Mouse (Mus musculus) forebrain, embryonic 16.5 days (tissue): ENCODE data around the gene Ccdc188. TPM values are rescaled to one million over a fixed set of nuclear protein-coding genes. Genes with fewer than 3 reads are reported as not detected.
A peak's percentile ranks its signal among the peaks of the same experiment; 100 is the strongest.

Experiments
- ATAC-seq: fragments of 200-750 bp; cut with Nextera tagmentation; 2 replicates; pipeline ENCODE4 v1.8.0; 2017; ENCODE audit warnings: mild to moderate bottlenecking, moderate library complexity
- H3K27ac ChIP-seq: fragments of 300-500 bp; sonication (generic); 2 replicates; pipeline ENCODE4 v1.5.1; 2014; ENCODE audit warnings: low read length, control low read depth
- H3K27me3 ChIP-seq: fragments of 300-500 bp; sonication (generic); replicated peaks from 2 replicates; pipeline ENCODE4 v1.6.1; 2014; ENCODE audit warnings: low read length; ENCODE audit not compliant: control insufficient read depth, insufficient read depth
- H3K36me3 ChIP-seq: fragments of 300-500 bp; sonication (generic); 2 replicates; pipeline ENCODE4 v1.6.1; 2014; ENCODE audit not compliant: control insufficient read depth, insufficient read depth
- H3K4me1 ChIP-seq: fragments of 300-500 bp; sonication (generic); replicated peaks from 2 replicates; pipeline ENCODE4 v1.6.1; 2014; ENCODE audit warnings: low read length; ENCODE audit not compliant: control insufficient read depth, insufficient read depth
- H3K4me2 ChIP-seq: fragments of 300-500 bp; sonication (generic); 2 replicates; pipeline ENCODE4 v1.6.1; 2014; ENCODE audit warnings: mild to moderate bottlenecking, low read length, control low read depth
- H3K4me3 ChIP-seq: fragments of 300-500 bp; sonication (generic); replicated peaks from 2 replicates; pipeline ENCODE4 v1.5.1; 2014; ENCODE audit warnings: mild to moderate bottlenecking, low read length, control low read depth
- H3K9ac ChIP-seq: fragments of 300-500 bp; sonication (generic); replicated peaks from 2 replicates; pipeline ENCODE4 v1.6.1; 2014; ENCODE audit warnings: low read depth, low read length, control low read depth
- H3K9me3 ChIP-seq: fragments of 300-500 bp; sonication (generic); 2 replicates; pipeline ENCODE4 v1.6.1; 2016; ENCODE audit warnings: low read length; ENCODE audit not compliant: control insufficient read depth
- WGBS: fragments of 180-500 bp; shearing (Covaris S2); extraction: QIAGEN DNeasy Blood & Tissue Kit; methylation state at CpG from one replicate; pipeline ENCODE4 v1.1.7; 2014; 5-methylcytosine and 5-hydroxymethylcytosine counted together
- polyA plus RNA-seq: library from polyadenylated mRNA; unstranded; fragments of >200 nt; fragmentation: Nextera tagmentation; extraction: Ambion mirVana; gene quantifications from 2 replicates; pipeline ENCODE4 v1.2.1, GENCODE M21; 2015

Gene Ccdc188
- polyA plus RNA-seq, 1 experiment from 2014 or later, result not detected

DNA sequence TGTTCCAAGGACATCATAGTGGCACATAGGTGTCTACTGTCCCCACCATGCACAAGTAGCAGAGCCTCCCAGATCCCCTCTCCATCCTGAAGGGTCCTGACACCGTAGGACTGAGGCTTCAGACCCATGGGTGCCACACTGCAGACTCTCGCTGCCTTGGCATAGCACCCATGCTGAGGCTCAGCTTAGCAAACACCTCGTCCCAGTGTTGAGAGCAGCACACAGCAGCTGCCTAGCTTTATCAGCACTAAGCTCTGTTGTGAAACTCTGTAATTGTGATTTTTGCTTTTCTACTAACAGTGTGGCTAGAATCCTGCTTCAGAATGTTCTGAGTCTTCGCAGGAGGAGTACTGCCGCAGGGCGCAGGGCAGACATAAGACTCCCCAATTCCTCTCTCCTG lies 19.8 kb upstream of the Ccdc188 start:
- WGBS, result 75% methylated on average over 6 of the region's 6 CpGs
- Histone ChIP-seq H3K4me2 (no peak overlapping the region), H3K9me3 (no peaks in the 10 kb centered on the region), H3K9ac (no peak overlapping the region), H3K4me3 (no peak overlapping the region), H3K36me3 (no peaks in the 10 kb centered on the region), H3K27ac (no peak overlapping the region), H3K4me1 (peaks cover 31% of the 10 kb centered on the region), H3K27me3 (no peaks in the 10 kb centered on the region)
- no peak for ATAC-seq

DNA sequence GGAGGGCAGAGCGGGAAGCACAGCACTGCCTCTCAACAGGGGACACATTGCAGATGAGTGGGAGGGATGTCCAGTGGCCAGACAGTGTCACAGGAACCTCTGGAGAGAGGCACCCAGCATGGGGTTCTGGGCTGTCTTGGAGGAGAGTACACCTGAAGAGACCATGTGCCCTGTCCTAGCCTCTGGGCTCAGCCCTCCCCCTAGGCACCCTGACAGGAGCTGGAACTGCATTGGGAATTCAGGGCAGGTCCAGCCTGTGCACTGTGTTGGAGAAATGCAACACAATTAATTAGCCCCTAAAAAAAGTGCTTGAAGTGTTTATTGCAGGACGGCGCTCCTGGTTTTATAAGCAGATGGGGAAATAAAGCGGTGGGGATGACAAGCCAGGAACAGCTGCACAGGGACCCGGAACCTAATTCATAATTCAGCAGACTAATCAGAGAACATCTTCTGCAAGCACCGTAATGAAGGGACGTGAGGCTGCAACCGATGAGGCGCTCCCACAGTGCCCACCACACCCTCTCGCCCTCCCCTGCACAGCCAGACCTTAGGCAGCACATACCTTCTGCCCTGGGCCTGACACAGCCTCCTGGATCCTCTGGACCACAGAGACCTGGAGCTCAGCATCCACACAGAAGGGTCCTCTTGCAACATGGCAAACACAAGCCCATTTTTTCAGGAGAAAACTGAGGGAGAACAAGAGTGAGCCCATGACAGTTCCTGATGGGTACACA lies 19.1 kb upstream of the Ccdc188 start:
- ATAC-seq, result no peak
- Histone ChIP-seq H3K9ac (no peak overlapping the region), H3K9me3 (no peaks in the 10 kb centered on the region), H3K36me3 (no peaks in the 10 kb centered on the region), H3K4me3 (no peak overlapping the region), H3K4me2 (no peak overlapping the region), H3K4me1 (peaks cover 31% of the 10 kb centered on the region), H3K27me3 (no peaks in the 10 kb centered on the region), H3K27ac (no peak overlapping the region; the same call in 1 of the 2 replicates)
- 42% methylated on average over 10 of the region's 10 CpGs for WGBS

DNA sequence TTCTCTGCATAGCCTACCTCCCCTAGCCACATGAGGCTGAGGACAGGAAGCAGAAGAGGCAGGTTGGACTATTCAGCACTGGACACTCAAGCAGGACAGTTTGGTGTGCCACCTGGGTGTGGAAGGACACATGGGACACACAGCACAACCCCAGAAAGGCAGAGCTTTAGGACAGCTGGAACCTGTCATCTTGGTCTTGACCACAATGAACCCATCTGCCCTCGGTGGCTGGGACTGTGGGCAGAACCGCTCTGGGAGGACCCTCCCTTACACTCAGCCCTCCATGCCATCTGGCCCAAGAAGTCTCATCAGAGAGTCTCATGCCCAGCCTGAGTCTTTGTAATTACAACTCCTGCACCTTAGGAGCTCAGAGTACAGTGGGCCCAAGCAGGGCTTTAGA lies 17.6 kb upstream of the Ccdc188 start:
- no peak for ATAC-seq
- H3K4me2 ChIP-seq, result no peak overlapping the region
- no peaks in the 10 kb centered on the region for H3K27me3 ChIP-seq
- H3K9me3 ChIP-seq, result no peaks in the 10 kb centered on the region
- WGBS, result 83% methylated on average over 2 of the region's 2 CpGs
- no peaks in the 10 kb centered on the region for H3K36me3 ChIP-seq
- peaks cover 19% of the 10 kb centered on the region for H3K4me1 ChIP-seq
- no peak overlapping the region for H3K4me3 ChIP-seq
- no peak overlapping the region for H3K9ac ChIP-seq
- no peak overlapping the region for H3K27ac ChIP-seq

DNA sequence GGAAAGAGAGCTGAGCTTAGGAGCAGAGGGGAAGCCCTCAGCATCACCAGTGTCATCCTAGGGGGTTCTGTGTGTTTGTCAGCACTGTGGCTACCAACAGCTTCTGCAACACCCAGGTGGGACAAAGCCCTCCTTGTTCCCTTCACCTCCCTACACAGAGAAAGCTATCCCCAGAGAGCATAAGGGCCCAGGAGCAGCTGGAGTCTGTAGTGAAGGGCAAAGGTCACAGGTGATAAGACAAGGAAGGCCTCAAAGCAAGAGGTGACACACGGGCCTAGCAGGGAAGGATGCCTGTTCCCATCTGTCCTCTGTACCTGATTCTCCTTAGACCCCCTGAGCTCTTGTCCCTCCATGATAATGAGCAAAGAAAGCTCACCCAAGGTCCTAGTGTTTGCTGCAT lies 16.1 kb upstream of the Ccdc188 start:
- H3K4me1 ChIP-seq, result peaks cover 12% of the 10 kb centered on the region
- no peak for ATAC-seq
- no peak overlapping the region for H3K4me2 ChIP-seq
- H3K9ac ChIP-seq, result no peak overlapping the region
- no peaks in the 10 kb centered on the region for H3K36me3 ChIP-seq
- H3K4me3 ChIP-seq, result no peak overlapping the region
- 48% methylated on average over 1 of the region's 1 CpGs for WGBS
- H3K27ac ChIP-seq, result no peak overlapping the region
- H3K9me3 ChIP-seq, result no peaks in the 10 kb centered on the region
- no peaks in the 10 kb centered on the region for H3K27me3 ChIP-seq

DNA sequence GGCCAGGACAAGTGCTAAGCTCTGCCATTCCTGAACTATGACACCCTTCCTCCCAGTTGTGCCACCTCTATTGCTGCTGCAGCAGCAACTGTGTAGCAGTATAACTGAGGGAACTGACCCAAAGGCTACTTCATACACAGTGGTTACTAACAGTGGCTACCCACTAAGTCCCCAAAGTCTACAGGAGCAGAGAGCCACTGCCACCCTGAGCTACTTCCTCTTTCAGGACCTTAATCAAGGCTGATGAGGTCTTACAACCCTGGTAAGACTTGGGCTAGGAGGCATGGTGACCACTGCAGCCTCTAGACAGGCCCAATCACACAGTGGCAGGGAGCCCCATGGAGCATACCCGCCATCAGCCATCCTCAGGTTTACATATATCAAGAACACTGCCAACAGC lies 15.6 kb upstream of the Ccdc188 start:
- no peak overlapping the region for H3K27ac ChIP-seq
- ATAC-seq, result no peak
- no peak overlapping the region for H3K4me2 ChIP-seq
- peaks cover 10% of the 10 kb centered on the region for H3K4me1 ChIP-seq
- H3K9me3 ChIP-seq, result no peaks in the 10 kb centered on the region
- H3K27me3 ChIP-seq, result no peaks in the 10 kb centered on the region
- H3K4me3 ChIP-seq, result no peak overlapping the region
- no peaks in the 10 kb centered on the region for H3K36me3 ChIP-seq
- 100% methylated on average over 1 of the region's 1 CpGs for WGBS
- H3K9ac ChIP-seq, result no peak overlapping the region

DNA sequence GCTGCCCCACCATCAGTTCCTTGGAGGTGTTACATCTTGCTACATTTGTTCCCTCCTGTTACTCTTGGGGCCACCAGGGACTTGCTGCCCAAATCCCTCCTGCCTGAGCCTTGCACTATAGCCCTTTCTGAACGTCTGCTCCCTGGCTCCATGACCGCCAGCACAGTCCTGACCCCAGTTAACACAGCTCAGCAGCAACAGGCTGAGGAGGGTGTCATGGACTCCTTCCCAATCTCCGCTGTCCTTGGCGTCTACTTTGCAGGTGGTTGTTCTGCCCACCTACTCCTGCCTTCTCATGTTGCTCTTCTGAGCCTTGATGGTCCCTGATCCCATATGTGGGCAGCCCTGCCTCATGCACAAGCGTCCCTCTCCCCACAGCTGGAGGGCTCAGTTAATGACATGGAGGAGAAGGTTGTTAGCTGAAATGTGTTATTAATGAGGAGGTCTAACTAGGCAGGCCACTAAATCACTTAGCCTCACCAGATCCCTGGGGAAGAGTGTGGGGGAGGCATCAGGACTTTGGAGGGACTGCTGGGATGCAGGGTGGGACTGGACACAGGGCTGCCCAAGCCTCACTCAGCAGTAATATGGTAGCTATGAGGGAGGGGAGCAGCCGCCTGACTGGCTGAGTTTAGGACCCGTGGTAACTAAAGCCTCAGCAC lies 14.1 kb upstream of the Ccdc188 start:
- Histone ChIP-seq H3K27me3 (no peaks in the 10 kb centered on the region), H3K9me3 (no peaks in the 10 kb centered on the region), H3K4me1 (peaks cover 6% of the 10 kb centered on the region; the same call in 1 of the 2 replicates), H3K4me2 (no peak overlapping the region), H3K27ac (no peak overlapping the region), H3K36me3 (no peaks in the 10 kb centered on the region), H3K9ac (no peak overlapping the region), H3K4me3 (no peak overlapping the region)
- ATAC-seq, result no peak
- 66% methylated on average over 7 of the region's 7 CpGs for WGBS

DNA sequence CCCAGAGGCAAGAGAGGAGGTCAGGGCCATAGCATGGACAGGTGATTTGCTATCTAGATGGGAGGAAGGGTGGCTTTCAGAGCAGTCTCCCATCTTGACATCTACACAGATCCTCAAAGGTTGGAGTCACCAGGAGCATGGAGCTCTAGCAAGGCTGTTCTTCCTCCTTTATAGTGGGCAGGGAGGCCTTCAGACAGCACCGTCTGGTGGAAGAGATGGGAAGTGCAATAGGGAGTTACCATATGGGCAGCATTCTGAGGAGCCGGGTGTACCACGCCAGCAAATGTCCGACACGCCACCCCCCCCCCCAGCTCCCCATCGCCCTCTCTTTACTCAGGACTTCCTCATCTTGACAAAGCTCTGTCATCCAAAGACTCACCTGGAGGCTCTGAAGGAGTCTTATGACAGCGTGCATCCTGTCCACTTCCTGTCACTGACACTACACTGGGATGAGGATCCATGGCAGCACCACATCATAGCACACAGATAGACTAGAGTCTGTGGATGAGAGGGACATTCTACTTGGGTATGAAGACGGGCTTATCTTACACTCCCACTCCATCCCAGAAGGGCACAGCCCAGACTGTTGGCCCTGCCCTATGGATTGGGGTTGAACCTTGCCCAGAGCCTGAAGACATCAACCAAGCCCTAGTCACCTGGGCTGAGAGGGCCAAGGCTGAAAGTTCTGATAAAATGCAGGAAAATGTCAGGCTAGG lies 6.8 kb upstream of the Ccdc188 start:
- no peak for ATAC-seq
- Histone ChIP-seq H3K27ac (no peak overlapping the region), H3K36me3 (no peaks in the 10 kb centered on the region), H3K4me3 (no peak overlapping the region), H3K4me2 (no peak overlapping the region), H3K9me3 (no peaks in the 10 kb centered on the region), H3K9ac (0 out of 2 replicates have a peak overlapping the region, but pooled peaks have one; percentile 20), H3K27me3 (no peaks in the 10 kb centered on the region), H3K4me1 (peaks cover 25% of the 10 kb centered on the region)
- WGBS, result 24% methylated on average over 7 of the region's 8 CpGs

DNA sequence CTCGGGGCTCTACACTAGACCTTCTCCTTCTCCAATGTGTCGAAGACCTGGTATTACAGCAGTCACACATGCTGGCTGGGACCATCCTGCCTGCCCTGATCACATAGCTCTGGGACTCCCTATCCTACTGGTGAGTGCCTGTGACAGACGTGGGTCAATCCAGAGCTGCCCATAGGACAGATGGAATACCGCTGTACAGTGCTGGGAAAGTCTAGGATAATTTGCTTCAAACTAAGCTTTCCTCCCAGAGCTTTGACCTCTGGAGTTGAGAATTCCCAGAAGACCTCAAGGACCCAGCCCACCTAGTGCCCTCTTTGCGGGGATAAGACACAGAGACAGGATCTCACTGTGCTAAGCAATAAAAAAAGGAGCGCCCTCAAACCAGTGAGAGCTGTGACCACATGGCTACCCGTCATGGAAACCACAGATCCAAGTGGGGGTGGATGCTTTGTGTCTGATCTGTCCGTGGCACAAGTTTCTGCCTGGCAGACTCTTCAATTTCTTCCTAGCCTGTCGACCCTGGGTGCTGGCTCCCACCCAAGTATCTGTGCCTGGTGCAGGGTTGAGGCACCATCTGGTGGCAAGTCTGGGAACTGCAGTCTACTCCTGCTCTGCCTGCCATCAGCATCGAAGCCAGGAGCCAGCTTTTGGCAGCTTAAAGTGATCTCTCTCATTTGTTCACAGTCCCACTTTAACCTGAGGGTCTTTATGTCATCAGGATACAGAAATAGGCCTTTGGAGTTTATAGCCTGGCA lies 6.1 kb upstream of the Ccdc188 start:
- H3K4me3 ChIP-seq, result no peak overlapping the region
- no peaks in the 10 kb centered on the region for H3K27me3 ChIP-seq
- ATAC-seq, result peak; percentile 14; the same call in 1 of the 2 replicates
- H3K9me3 ChIP-seq, result no peaks in the 10 kb centered on the region
- no peak overlapping the region for H3K4me2 ChIP-seq
- H3K36me3 ChIP-seq, result no peaks in the 10 kb centered on the region
- H3K27ac ChIP-seq, result no peak overlapping the region
- 50% methylated on average over 10 of the region's 10 CpGs for WGBS
- peaks cover 25% of the 10 kb centered on the region for H3K4me1 ChIP-seq
- H3K9ac ChIP-seq, result 0 out of 2 replicates have a peak overlapping the region, but pooled peaks have one; percentile 20

DNA sequence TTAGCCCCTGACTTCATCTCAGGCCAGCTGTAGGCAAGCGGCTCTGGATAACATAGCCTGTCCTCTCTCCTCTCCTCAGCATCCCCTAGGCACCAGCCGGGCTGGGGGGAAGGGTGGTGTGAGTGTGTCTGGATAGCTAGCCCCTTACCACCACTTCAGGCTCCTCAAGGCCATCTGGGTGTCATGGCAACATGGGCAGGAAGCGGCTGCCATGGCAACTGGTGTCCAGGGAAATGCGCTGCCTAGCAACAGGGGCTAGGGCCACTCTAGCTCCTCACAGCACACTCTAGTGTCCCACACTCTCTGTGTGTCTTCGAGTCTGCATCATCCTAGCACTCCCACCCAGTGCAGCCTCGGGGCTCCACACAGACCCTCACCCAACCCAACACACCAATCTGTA lies 4.0 kb upstream of the Ccdc188 start:
- 0 out of 2 replicates have a peak overlapping the region, but pooled peaks have one; percentile 18 for H3K4me2 ChIP-seq
- no peaks in the 10 kb centered on the region for H3K27me3 ChIP-seq
- H3K9ac ChIP-seq, result peak overlapping the region; percentile 2; the same call in 1 of the 2 replicates
- H3K4me1 ChIP-seq, result peaks cover 25% of the 10 kb centered on the region
- no peaks in the 10 kb centered on the region for H3K9me3 ChIP-seq
- WGBS, result 17% methylated on average over 6 of the region's 6 CpGs
- no peak overlapping the region for H3K4me3 ChIP-seq
- peak; percentile 88 for ATAC-seq
- H3K27ac ChIP-seq, result peak overlapping the region; percentile 9
- H3K36me3 ChIP-seq, result no peaks in the 10 kb centered on the region
